Mouse (Mus musculus) lung, adult 18-20 months (tissue): ENCODE data around the gene Add1.

Experiments used
- DNase-seq, 2 experiments: peaks; one replicate each; pipeline ENCODE4 v3.0.0; 2022; ENCODE audit warnings: mixed read lengths in 2 of 2

Add1 gene

DNA sequence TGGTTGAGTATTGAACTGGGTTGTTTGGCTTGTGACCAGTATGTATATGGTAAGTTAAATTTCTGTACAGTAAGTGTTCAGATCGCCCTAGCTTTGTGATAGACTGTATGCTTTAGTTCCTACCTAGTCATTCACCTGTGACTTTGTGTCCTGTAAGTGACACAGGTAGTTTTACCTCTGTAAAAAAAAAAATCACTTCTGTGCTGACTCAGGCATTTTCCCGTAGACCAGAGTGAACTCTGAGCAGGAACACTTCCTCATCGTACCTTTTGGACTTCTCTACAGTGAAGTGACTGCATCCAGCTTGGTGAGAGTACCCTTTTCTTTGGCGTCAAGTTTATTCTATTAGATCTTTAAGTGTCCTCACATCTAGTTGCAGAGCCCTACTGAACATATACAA, 36.5 kb downstream of the Add1 start:
- DNase-seq: no peak

DNA sequence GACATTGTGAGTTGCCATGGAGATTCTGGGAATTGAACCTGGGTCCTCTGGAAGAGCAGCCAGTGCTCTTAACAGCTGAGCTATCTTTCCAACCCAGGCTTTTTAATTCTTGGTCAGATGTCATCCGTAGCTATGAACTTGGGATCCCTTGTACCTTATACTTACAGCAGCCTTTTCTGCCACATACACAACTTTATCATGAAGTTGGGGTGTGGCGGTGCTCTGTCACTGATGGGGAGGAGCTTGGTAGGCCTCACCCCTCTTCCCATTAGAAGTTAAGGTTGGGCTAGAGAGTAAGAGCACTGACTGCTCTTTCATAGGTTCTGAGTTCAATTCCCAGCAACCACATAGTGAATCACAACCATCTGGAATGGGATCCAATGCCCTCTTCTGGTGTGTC, 59.5 kb downstream of the Add1 start:
- no peak for DNase-seq

DNA sequence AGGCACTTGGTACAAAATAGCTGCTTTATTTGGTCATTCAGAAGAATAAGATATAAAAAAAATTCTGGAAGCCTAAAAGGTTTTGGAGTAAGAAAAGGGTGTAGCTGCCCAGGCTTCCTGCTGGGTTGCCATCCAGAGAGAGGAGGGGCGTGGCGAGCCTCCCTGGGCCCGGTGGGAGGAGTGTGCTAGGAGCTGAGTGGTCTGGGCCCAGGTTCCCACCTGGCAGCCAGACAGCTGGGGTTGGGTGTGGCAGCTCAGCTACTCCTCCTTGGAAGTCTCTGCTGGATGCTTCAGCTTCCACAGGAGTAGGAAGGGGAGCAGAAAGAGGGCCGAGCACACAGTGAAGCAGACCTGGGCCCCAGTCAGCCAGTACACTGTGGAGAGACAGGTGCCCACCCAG, 60.2 kb downstream of the Add1 start:
- peak; percentile 60 to 68 for DNase-seq

- peak in 1 of 2 experiments; percentile 9 for DNase-seq
Measured at GRCm38 (mm10) chr5:34634746-34635400, 61.4 kb downstream of the Add1 start.

GRCm38 (mm10) chr5:34635665-34636192, 62.3 kb downstream of the Add1 start:
- DNase-seq: no peak

DNA sequence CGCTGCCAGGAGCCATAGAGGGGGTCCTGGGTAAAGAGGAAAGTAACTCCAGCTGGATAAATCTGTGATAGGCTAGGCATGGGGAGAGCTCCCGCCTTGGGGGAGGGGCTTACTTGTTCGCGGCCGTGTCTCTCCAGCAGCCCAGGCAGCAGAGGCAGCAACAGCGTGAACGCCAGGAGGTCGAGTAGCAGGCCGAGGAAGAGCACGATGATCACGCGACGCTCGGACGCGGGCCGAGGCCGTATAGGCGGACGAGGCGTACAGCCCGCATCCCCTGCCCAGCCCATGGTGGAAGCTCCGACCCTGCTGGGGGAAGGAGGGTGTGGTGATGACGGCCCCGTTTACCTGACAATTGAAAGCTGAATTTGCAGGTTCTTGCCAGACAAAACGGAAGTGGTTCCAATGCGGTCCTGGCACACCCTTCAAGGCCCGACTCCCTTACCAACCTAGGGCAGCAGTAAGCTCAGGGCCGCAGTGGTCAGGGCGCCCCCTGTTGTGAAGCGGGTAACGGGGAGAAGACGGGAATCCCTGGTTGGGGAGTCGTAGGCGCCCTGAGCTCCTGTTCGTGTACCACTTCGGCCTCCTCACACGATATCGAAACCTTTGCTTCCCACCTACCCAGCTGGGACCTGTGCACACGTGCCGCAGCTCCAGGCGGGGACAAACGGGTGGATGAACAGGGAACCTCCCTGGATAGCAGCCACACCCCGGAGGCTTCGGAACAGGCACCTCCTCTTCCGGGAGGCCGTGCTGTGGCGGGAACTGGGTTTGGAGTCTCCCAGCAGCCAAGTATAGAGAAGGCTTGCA, 63.2 kb downstream of the Add1 start, which contains the start of gene Mfsd10:
Gene Mfsd10, minus strand, starts transcription at position 732 of the 807 bp plus-strand sequence.
- peak; percentile 82 to 83 for DNase-seq

- no peak for DNase-seq
Measured at GRCm38 (mm10) chr5:34637591-34638156, 64.2 kb downstream of the Add1 start.

- no peak for DNase-seq
Measured at GRCm38 (mm10) chr5:34641991-34642390, 68.5 kb downstream of the Add1 start.

DNA sequence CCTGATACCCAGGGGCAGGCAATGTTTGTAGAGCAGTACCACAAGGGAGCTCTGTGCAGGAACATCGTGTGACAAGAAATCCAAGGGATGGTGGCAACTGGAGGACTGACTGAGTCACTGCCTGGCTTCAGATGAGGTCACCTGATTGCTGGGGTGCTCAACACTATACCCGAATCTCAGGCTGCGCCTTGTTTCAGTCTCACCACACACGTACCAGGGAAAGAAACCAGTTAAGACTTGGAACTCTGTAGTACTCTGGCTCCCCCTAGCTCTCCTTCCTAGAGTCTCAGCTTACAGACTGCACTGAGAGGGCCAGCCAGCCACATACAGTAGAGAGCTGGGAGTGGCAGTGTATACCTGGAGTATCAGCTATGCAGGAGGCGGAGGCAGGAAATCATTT, 69.5 kb downstream of the Add1 start:
- peak; percentile 44 to 53 for DNase-seq

DNA sequence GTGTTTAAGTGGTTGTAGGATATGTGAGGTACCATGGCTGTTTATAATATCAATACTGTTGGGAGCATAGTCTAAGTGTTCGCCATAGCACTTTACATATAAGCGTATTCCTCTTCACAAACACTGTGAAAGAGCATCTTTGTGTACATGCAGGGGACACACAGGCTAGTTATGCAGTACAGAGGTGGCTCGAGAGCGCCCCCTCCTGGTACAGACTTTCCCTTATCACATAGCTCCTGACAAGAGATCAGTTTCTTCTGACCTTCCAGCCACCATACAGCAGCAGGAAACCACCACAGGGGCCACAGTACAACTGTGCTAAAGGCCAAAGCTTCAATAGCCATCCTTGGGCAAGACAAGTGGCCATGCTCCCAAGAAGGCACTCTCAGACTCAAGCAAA, 74.1 kb downstream of the Add1 start:
- DNase-seq: peak; percentile 48 to 56

DNA sequence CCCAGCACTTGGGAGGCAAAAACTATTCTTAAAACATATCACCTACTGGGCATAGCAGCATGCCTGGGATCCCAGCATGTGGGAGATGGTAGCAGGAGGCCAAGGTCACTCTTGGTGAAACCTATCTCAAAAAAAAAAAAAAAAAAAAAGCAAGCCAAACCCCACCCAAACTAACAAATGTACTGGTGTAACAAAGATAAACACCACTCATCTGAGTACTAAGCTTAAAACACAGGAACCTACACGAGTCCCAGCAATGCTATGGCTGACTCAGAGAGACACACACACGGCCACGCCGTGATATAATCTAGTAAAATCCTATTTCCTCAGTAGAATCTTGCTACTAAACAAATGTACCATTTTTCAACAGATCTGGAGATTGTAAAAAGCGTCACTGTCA, 79.5 kb downstream of the Add1 start:
- DNase-seq: no peak

- DNase-seq: no peak
Measured at GRCm38 (mm10) chr5:34654881-34655280, 81.4 kb downstream of the Add1 start.

- no peak for DNase-seq
Measured at GRCm38 (mm10) chr5:34657556-34657955, 84.1 kb downstream of the Add1 start.

DNA sequence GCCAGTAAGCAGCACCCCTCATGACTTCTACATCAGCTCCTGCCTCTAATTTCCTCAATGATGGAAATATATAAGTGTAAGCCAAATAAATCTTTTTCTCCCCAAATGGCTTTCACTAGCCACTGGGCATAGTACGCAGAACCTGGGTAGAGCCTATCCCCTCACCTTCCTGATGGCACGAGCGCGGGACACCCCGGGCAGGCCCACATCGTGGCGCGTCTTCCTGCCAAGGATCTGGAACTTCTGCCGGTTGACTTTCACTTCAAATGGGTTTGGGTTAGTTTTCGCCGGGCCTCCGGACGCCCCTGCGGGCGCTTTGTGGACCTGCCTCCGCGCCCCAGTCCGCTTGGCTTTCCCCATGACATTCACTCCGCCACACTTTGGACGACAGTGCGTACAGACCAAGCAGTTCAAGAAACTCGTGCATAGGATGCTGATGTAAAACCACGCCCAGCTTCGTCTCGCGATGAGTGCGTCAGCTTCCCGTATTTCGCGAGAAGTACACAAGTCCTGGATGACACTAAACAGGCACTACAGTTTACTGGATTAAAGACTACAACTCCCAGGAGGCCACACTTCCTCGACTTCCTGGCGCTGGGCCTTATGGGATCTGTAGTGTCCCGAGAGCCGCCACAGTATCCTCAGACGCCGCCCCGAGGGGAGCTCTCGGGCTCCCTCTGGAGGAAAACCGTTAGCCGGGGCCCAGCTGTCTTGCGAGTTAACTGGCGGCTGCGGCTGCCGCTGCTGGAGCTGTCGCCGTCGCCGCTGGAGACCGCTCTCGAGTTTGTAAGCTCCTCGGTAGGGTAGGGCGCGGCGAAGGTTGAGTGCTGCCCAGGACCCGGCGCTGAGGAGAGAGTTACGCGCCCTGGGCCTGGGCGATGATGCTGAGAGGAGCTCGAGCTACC, 86.5 kb downstream of the Add1 start, which contains the start of the genes Nop14 and Grk4:
Gene Nop14, minus strand, starts transcription at position 463 of the 905 bp plus-strand sequence.
Gene Grk4, plus strand, starts transcription at position 694 of the 905 bp plus-strand sequence.
- peak; percentile 100 for DNase-seq

- DNase-seq: no peak
Measured at GRCm38 (mm10) chr5:34660591-34661130, 87.2 kb downstream of the Add1 start.

DNA sequence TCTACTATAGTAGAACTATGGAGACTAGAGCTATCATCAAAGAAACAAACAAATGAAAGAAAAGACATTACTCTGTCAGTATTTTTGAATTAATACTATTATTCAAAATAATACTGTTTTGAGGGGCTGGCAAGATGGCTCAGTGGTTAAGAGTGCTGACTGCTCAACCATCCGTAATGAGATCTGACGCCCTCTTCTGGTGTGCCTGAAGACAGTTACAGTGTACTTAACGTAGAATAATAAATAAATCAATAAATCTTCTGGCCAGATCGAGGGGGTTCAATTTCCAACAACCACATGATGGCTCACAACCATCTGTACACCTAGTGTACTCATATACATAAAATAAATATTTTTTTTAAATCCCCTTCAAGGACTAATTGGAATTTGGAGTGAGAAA, 88.4 kb downstream of the Add1 start:
- no peak for DNase-seq

GRCm38 (mm10) chr5:34663231-34663630, 89.8 kb downstream of the Add1 start:
- DNase-seq: no peak

- DNase-seq: no peak
Measured at GRCm38 (mm10) chr5:34669493-34669892, 96.0 kb downstream of the Add1 start.

GRCm38 (mm10) chr5:34670280-34670679, 96.8 kb downstream of the Add1 start:
- no peak for DNase-seq
